Mouse (Mus musculus): ENCODE measurements around the gene Lage3.
"Not testable (repeated sequence)": the region's sequence is repeated elsewhere in the genome, so short reads cannot be mapped to it uniquely, and the experiment has no call there.

Lage3 gene

DNA sequence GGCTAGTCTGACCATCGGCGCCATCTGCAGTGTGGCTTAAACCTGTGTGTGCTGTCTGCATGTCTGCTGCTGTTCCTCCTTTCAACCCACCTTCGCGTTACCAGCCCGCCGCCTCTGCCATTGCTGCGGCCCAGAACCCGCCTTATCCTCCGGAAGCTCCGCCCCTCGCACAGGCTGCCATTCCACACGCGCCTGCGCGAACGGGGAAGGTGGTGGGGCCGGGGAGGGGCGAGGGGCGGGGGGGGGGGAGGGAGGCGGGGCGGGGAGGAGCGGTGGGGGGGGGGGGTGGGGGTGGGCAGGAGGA, at the start of gene Lage3:
Lage3 (minus strand) TSS at position 152 of the 304 bp plus-strand sequence.
- peak; percentile 60 for DNase-seq (ENCODE audit: low read depth, low spot score)

DNA sequence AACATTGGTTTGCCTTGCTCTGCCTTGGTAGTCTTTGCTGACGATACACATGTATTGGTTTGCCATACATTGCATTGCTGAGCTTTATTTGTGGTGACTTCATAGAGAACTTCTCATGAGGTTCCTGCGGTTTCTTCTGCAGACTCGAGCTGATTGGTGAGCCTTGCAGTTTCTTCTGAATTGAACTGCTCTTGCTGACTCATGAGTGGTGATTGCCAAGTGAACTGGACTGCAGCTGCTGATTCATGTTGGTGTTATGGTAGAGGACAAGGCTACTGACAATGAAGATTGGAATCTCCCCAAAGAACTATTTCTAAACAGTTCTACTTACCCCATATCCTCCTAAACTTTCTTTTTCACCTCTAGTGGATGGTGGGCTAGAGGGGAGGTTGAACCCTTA, 46.7 kb upstream of the Lage3 start:
- DNase-seq (ENCODE audit: low read depth, low spot score) = no peak

DNA sequence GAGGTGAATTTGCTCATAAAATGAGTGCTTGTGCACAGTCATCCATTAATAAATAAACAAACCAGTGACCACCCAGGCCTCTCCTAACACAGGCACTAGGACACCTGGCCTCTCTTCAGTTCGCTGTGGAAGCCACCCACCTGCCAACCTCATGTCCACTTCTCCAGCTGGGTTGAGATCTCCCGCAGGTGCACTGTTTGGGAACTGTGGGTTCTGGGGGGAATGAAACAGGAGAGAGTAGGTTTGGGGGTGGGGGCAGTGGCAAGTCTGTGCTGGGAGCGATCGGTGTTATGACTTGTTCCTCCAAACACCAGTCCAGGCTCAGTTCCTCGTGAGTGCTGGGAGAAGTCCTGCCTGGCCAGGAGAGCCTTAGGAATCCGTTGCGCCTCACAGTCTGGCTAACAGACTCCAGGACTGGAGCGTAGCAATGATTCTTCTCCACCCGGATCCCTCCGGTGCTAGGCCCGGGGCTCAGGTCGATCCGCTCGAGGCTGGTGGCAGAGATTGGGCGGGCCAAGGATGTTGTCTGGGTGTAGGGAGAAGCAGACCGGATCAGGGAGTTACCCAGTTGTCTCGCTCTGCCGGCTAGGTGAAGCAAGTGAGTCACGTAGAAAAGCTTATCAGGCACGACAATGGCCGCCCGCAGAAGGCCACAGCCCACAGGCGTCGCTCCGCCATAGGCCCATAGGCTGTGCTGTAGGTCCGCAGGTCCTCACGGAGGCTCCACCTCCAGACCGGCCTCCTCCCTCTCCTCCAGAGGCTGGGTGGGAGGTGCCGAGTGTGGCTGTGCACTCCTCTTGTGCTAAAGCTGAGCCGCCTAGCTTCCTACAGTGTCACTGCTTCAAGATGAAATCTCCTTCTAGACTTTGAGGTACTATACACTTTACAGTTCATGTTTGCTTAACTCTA, 39.4 kb upstream of the Lage3 start, which contains the start of the genes Fam3a and Ikbkg:
Fam3a (minus strand) TSS at position 738 of the 909 bp plus-strand sequence.
Ikbkg (plus strand) TSS at position 756 of the 909 bp plus-strand sequence.
- DNase-seq (ENCODE audit: low read depth, low spot score) = peak; percentile 70

DNA sequence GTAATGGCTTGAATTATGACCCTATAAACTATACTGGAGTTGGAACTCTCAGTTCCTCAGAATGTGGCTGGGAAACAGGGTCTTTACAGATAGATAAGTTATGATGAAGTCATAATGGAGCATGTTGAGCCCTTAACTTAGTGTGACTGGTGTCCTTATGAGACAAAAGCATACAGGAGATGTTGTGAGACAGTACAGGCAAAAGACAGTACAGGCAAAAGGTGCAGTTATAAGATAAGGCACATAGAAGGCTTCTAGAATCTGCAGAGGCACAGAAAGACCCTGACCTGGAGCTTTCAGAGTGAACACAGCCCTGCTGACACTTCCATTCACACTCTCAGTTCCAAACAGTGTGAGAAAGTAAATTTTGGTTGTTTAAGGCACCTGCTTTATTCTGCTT, 34.7 kb upstream of the Lage3 start:
- DNase-seq (ENCODE audit: low read depth, low spot score) = no peak

DNA sequence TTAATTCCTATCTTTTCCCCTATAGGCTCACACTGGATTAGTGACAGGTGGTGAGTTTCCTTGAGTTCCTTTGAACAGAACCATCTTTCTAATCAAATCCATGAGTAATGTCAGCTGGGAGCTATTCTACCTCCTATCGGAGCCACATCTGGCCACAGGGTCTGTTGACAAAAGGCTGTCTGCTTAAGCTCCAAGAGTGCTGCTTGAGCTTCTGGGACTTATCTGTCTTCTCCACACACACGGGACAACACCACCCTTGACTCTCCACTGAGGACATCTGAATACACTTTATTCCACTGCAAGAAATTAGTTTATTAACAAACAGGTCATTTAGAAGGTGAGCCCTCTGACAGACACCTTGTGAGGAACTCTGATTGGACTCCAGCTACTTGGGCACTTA, 31.0 kb upstream of the Lage3 start:
- no peak for DNase-seq (ENCODE audit: low read depth, low spot score)

DNA sequence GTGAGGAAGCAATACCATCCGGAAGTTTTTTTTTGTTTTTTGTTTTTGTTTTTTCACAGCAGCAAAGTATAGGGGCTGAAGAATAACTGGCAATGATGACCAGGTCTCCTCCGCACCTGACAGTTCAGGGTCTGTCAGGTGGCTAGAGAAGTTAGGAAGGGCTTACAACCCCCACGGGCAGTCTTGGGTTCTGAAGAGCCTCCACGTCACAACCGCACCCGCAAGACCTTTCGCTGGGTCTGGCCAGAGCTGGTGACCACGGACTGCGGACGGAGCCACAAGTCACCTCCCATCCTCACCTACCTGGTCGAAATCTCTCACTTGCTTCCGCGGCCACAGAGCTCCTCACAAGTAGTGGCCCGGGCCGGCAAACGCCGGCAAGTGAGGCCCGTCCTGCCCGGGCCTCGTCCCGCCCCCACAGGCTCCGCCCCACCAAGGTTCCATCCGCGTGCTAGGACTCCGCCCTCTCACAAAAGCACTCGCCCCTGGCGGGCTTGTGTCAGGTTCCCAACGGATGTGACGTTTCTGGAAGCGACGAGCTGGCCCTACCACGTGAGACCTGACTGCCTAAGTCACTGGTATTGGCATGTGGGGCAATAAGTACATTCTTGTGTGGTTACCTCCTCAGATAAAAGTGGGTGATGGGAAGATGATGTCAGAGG, 19.6 kb upstream of the Lage3 start, which contains the start of the genes Ubl4a and Slc10a3:
Ubl4a (minus strand) TSS at position 331 of the 662 bp plus-strand sequence.
Slc10a3 (minus strand) TSS at position 462 of the 662 bp plus-strand sequence.
- DNase-seq (ENCODE audit: low read depth, low spot score) = peak; percentile 62

DNA sequence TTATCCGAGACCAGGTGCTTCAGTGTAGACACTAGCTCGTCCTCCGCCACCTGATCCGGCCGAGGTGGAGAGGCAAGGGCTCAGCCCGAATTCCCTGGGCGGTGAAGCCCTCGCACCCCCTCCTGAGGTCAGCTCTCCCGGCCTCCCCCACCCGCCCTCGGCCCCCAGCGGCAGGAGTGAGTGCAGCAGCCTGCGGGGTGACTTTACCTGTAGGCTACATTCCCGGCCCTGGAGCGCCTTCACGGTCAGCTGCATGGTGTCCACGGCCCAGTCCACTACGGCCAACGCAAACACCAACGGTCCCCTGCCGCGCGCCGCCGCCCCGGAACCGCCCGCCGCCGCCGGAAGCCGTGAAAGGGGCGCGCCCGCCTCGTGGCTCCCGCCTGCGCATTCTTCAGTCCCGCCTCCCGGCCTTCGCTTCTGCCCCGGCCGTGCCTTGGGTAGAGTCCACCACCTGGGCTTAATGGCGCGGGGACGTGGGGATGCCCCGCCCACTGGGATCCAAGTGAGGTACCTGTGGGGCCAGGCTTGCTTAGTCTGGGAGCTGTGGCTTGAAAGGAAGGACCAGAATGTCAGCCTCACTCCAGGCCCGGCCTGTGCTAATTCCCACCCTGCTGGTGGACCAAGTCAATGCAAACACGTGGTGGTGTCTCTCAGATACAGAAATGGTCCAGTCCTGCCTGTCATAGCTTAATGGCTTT, 14.9 kb upstream of the Lage3 start:
- DNase-seq (ENCODE audit: low read depth, low spot score) = peak; percentile 6

DNA sequence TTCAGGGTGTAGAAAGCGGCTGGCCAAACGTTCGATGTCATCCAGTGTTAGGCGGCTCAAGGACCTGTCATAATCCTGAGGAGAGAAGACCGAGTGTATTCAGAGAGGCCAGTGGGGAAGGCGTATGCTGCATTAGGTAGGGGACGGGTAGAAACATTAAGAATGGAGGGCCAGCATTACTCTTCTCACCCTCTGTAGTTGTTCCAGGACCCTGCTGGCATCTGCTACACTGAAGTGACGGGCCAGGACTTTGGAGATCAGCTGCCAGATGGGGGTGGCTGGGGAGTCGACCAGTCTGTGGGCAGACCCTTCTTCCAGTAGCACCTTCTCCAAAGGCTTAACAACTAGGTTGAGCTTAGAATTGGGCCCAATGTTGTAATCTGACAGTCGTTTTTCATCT, 14.1 kb upstream of the Lage3 start:
- no peak for DNase-seq (ENCODE audit: low read depth, low spot score)

DNA sequence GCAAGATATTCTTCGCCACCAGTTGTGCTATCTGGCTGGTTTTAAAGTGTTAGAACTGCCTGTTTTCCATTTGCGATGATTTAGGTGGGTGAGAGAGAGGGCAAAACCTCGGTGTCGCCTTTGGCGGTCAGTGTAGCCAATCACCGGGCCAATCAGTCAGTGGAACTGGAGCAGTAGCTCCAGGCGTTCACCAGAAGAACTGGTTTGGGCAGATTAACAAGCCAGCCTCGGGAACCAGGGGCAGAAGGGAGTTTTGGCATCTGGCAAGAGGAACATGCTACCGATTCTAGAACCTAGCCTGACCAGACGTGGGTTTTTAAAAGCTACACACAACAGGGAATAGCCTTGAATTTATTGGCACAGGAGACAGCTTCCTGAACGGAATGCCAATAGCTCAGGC, 5.8 kb upstream of the Lage3 start:
- no peak for DNase-seq (ENCODE audit: low read depth, low spot score)

DNA sequence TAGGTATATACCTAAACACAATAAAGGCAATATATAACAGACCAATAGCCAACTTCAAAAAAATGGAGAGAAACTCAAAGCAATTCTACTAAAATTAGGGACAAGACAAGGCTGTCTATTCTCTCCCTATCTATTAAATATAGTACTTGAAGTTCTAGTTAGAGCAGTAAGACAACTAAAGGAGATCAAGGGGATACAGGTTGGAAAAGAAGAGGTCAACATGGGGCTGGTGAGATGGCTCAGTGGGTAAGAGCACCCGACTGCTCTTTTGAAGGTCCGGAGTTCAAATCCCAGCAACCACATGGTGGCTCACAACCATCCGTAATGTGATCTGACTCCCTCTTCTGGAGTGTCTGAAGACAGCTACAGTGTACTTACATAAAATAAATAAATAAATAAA, 3.7 kb upstream of the Lage3 start:
- DNase-seq (ENCODE audit: low read depth, low spot score) = not testable (repeated sequence)

DNA sequence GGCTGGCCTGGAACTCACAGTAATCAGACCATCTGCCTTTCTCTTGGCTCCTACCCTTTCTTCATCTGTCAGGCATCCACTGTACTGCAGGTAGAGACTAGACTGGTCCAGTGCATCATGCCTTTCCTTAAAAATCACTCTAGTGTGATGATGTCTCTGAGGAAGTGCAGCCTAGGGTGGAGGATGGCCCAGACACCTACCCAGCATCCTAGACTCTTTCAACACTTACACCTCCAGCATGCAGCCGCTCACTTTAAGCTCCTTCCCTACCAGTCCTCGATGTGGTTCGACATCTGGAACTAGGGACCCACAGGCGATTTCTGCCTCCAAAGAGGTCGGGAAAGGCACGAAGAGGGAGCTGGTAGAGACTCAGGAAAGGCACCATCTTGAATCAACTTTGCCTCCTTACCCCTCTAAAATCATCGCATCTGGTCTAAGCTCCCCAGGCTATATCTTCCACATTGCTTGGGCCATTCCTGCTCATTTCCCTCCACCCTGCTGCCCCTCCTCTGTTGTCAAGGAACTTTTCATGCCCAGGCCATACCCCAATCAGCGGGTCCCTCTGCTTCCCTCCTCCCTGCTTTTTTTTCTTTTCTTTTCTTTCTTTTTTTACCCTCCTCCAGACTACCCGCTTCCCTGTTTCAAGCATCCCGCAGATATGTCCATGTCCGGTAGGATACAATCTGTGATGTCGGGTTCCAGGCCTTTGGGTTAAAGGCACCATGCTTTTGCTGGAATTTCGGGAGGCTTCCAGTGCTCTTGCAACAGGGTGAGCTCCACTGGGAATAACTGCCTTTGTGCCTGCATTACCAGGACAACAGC, 562 bp downstream of the Lage3 start:
- DNase-seq (ENCODE audit: low read depth, low spot score) = no peak

DNA sequence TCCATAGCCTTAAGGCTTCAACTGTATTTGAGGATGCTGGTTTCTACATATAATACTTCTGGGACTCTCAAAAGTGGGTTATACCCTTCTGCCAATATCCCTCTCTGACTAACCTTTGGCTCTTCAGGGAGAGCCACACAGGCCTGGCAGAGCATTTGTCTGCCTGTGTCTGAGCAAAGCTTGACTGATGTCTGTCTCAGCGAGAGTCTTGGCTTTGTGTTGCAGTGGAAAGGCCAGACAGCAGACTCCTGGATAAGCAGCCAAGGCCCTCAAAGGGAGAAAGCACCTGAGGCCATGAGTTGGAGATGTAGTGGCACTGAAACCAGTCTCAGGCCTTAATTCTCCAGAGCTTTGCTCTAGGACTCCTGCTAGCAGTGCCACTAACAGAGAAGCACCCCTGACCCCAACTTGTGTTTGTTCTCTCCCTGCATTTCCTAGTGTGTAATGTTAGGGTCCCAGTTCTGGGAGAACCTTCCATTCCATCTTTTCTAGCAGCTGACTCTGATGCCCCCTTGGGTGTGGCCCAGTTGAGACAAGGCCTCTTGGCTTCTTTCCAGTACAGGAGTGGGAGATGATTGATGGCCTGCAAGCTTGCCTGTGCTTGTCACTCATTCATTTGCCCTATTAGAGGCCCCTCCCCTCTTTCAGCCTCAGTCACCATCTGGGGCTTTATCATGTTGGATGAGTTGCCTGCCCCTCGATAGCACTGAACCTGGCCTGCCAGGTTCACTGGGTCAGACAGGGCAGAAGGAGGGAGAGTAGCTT, 23.1 kb downstream of the Lage3 start:
- DNase-seq (ENCODE audit: low read depth, low spot score) = no peak

DNA sequence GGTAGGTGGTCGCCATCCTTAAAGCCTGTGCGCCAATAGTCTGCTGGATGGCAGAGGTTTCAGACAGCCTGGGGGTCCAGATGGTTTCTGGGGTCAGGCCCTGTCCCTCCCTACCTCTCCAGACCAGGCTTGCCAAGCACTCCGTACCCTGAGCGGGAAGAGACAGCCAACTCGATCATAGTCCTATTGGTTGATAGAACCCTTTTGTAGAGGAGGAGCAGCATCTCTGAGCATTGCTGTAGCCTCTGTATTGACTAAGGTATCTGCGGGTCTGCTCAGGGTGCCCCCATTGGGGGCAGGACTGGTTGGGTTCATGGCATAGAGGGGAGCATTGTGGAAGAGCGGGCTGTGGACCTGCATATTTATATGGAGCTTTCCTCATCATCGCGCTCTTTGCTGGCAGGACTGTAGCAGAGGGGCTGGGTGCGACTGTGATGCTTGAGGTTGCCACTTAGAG, 24.2 kb downstream of the Lage3 start:
- no peak for DNase-seq (ENCODE audit: low read depth, low spot score)

DNA sequence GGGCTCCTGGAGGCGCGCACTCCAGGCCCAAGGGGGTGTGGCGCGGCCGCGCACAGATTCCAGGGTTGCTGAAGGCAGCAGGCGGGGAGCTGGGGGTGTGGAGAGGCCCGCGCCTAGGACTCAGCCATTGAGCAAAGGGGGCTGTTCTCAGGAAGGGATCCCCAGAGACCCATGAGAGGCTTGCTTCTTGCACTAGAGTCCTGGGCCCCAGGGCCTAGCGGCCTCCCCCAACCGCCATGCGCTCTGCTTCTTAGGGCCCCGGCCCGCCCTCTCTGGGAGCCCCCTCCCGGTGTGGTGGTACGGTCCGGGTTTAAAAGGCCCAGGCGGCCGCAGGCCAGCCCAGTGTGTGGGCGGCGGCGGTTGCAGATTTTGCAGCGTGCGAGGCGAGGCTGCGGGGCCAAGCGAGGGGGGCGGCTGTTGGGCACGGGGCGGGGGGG, 24.7 kb downstream of the Lage3 start, which contains the start of gene Plxna3:
Plxna3 (plus strand) TSS at position 342 of the 437 bp plus-strand sequence.
- DNase-seq (ENCODE audit: low read depth, low spot score) = peak; percentile 57

DNA sequence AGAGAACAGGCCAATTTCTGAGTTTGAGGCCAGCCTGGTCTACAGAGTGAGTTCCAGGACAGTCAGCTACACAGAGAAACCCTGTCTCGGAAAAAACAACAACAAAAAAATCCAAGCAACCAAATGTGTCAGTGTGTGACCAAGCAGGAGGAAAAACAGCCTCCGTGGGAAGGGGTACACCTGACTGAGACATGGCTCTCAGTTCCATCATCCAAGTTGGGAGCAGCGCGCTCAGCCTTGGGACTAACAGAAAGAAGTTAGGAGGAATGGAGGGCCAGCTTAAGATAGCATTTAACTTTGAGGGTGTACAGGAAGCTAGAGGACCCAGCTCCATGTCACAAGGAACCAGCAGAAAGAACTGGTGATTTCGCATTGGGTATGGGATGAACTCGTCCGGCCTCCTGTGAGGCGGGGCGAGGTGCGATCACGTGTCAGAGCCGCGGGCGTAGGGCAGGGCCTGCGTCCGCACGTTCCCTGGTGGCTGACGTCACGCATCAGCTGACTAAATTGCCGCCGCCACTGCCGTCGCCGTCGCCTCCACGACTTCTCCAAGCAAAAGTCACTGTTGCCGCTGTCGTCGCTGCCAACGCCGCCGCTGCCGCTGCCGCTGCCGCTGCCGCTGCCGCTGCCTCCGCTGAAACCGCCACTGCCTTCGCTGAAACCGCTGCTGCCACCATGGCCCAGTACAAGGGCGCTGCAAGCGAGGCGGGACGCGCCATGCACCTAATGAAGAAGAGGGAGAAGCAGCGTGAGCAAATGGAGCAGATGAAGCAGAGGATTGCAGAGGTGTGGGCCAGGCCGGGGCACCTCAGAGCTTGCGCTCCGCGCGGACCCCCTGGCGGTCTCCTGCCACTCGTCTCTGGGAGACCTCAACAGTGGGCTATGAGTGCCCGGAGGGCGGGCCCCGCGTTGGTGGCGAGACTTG, 40.6 kb downstream of the Lage3 start, which contains the start of gene Fam50a:
Fam50a (plus strand) TSS at position 494 of the 925 bp plus-strand sequence.
- DNase-seq (ENCODE audit: low read depth, low spot score) = peak; percentile 53

DNA sequence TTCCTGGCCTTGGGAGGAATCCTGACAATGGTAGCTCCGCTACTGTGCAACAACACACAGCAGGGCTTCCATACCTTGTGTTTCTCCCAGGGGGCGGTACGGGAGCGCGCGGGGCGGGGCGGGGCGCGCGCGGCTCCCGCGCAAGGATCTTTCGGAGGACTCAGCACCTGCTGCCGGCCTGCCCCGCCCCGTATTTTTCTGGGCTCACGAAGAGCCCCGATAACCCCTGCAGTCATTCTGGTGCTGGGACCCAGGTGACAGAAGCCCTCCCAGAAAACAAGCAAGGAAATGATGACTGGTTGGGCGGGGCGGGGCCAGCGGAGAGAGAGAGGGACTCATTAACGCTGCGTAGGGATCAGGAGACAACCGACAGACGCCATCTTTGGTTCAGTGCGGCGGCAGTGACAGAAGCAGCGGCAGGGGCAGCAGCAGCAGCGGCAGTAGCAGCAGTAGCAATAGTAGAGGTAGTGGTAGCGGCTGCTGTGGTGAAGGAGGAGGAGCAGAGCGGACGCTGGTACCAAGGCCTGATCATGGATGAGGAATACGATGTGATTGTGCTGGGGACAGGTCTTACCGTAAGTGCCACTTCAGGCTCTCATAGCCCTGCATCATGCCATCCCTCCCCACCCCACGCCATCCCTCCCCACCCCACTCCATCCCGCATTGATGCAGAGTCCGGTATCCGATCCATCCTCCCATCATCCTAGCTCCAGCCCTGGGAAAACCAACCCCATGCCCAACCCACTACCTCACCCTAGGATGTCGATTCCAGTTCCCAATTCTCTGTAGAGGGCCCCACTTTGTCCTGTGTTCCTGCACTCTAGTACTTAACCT, 48.3 kb downstream of the Lage3 start, which contains the start of gene Gdi1:
Gdi1 (plus strand) TSS at position 132 of the 834 bp plus-strand sequence.
- DNase-seq (ENCODE audit: low read depth, low spot score) = peak; percentile 69
